Mouse (Mus musculus): ENCODE measurements around the gene App.

GRCm38 (mm10) chr16:85037969-85038644, 135.5 kb downstream of the App start:
- TF ChIP-seq CTCF (IDR thresholded peaks at IDR 0.05; ENCODE audit: low read depth) (no peak), EP300 (IDR thresholded peaks at IDR 0.05; ENCODE audit: low read depth) (no peak)
